In the genomic region with DNA sequence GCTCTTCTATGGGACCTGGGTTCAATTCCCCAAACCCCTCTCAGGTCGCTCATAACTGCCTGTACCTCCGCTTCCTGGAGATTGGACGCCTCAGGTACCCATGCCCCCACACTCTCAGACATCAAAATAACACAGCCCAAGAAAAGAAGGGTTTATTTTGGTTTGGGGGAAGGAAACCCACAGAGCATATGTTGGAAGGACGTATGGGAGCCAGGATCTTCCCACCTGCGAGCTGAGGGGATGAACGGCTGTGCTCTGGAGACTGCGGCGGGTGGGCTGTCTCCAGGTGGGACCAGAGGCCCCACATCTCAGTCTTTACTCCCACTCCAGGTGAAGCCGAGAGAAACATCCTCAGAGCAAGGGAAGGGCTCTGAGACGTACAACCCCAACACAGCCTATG, we compare ENCODE assay signal across 30 mouse cellular contexts. TPM values are rescaled to one million over a fixed set of nuclear protein-coding genes. Genes with fewer than 3 reads are reported as not detected.
DNase-seq lines count a peak whose midpoint lies in the region; ATAC-seq and TF ChIP-seq lines count a peak whose summit lies in the region.
"Had no signal": no experiment of that assay in that cellular context is flagged by ENCODE, and none has a peak within 500 bp of the region (broad histone marks: within the 10 kb centered on the region; RNA-seq: fewer than 3 reads in every experiment).

No protein-coding gene starts in this region.

- no peak overlapping the region for H3K4me2 ChIP-seq in liver, embryonic 11.5 days
- H3K4me2 ChIP-seq: embryonic facial prominence, embryonic 13.5 days; forebrain, embryonic 12.5 days; forebrain, embryonic 15.5 days; heart, embryonic 11.5 days; hindbrain, embryonic 12.5 days; hindbrain, embryonic 15.5 days had no signal

- peaks cover 1% of the 10 kb centered on the region; the same call in 1 of the 2 replicates for H3K4me1 ChIP-seq in cortical plate, adult 2 months (ENCODE audit: control insufficient read depth, insufficient read depth, low read length)
- peaks cover 5% of the 10 kb centered on the region for H3K4me1 ChIP-seq in liver, embryonic 11.5 days (replicated peaks; ENCODE audit: control insufficient read depth, insufficient read depth, low read length)

- no peak overlapping the region for H3K4me3 ChIP-seq in cortical plate, adult 2 months (ENCODE audit: insufficient read depth, low read length)
- H3K4me3 ChIP-seq in liver, embryonic 11.5 days (ENCODE audit: low read depth, low read length), result no peak overlapping the region
- H3K4me3 ChIP-seq: embryonic facial prominence, embryonic 10.5 days; embryonic facial prominence, embryonic 13.5 days; erythroblast, embryonic 14.5 days; forebrain, embryonic 12.5 days; forebrain, embryonic 15.5 days; hindbrain, embryonic 12.5 days; hindbrain, embryonic 15.5 days had no signal

- no peak overlapping the region for H3K9ac ChIP-seq in liver, embryonic 11.5 days (ENCODE audit: low read depth, low read length)
- H3K9ac ChIP-seq: embryonic facial prominence, embryonic 13.5 days; forebrain, embryonic 12.5 days; forebrain, embryonic 15.5 days; hindbrain, embryonic 12.5 days; hindbrain, embryonic 15.5 days had no signal

- no peak for TF ChIP-seq CTCF in cortical plate, adult 2 months (IDR thresholded peaks at IDR 0.05; ENCODE audit: extremely low read depth, insufficient read depth, low read length)

- no peak for ATAC-seq in liver, embryonic 11.5 days (replicated peaks; ENCODE audit: low FRiP score)
- ATAC-seq: forebrain, embryonic 15.5 days; Patski had no signal

- DNase-seq in frontal cortex, postnatal 36 days (ENCODE audit: low spot score in 2 of 2), result peak; percentile 24 to 55
- no peak for DNase-seq in frontal cortex, postnatal 14 days (ENCODE audit: low spot score in 2 of 2)
- DNase-seq in left cerebral cortex, postnatal 36 days (ENCODE audit: low spot score in 2 of 2), result peak; percentile 51 to 73
- no peak for DNase-seq in left cerebral cortex, postnatal 10 days (ENCODE audit: extremely low spot score in 1 of 2, low spot score in 2 of 2)
- DNase-seq in liver, embryonic 11.5 days (ENCODE audit: low spot score), result no peak
- DNase-seq: adrenal gland, postnatal 10 days; adrenal gland, postnatal 36 days; B cell, adult 2 months; cerebellum, adult 11 months; cerebellum, adult 2 months; cerebellum, adult 9-11 months; cerebellum, postnatal 25 days; embryo, embryonic 11 days; gastrocnemius, postnatal 10 days; gastrocnemius, postnatal 36 days; heart, adult 11 months had no signal

- 92% methylated on average over 10 of the region's 10 CpGs for WGBS in liver, embryonic 11.5 days

- intact Hi-C loops in left cerebral cortex, postnatal 36 days (cut with DNase I), result no loop called here
- intact Hi-C loops in left cerebral cortex, postnatal 10 days (cut with DNase I), result no loop called here

- TF ChIP-seq POLR2A in cortical plate, adult 2 months (IDR thresholded peaks at IDR 0.05; ENCODE audit: extremely low read depth, insufficient read depth, low read length), result no peak

- H3K27ac ChIP-seq in cortical plate, adult 2 months (ENCODE audit: insufficient read depth, low read length), result peak overlapping the region; percentile 76
- H3K27ac ChIP-seq in liver, embryonic 11.5 days (ENCODE audit: low read depth, low read length), result no peak overlapping the region
- H3K27ac ChIP-seq: embryonic facial prominence, embryonic 10.5 days; embryonic facial prominence, embryonic 13.5 days; forebrain, embryonic 12.5 days; forebrain, embryonic 15.5 days; hindbrain, embryonic 12.5 days; hindbrain, embryonic 15.5 days had no signal

- H3K36me3 ChIP-seq in liver, embryonic 11.5 days (ENCODE audit: control insufficient read depth, insufficient read depth, low read length), result peaks cover 41% of the 10 kb centered on the region

- no peaks in the 10 kb centered on the region for H3K9me3 ChIP-seq in liver, embryonic 11.5 days (ENCODE audit: control insufficient read depth, low read length)
- H3K9me3 ChIP-seq: embryonic facial prominence, embryonic 10.5 days; embryonic facial prominence, embryonic 13.5 days; forebrain, embryonic 12.5 days; forebrain, embryonic 15.5 days; G1E; hindbrain, embryonic 12.5 days; hindbrain, embryonic 15.5 days had no signal

- H3K27me3 ChIP-seq in liver, embryonic 11.5 days (replicated peaks; ENCODE audit: control insufficient read depth, insufficient read depth, low read length), result no peaks in the 10 kb centered on the region
- H3K27me3 ChIP-seq: embryonic facial prominence, embryonic 13.5 days; forebrain, embryonic 15.5 days; hindbrain, embryonic 15.5 days; Patski had no signal

RNA-seq across cellular contexts. Expression of a gene that starts 4.8 kb away (rescaled TPM):
- 100 to 1,000 TPM; 312 to 437 TPM for total RNA-seq in left cerebral cortex, postnatal 36 days (2021)
- 100 to 1,000 TPM; 168 to 176 TPM for total RNA-seq in left cerebral cortex, postnatal 10 days (2021)
- polyA plus RNA-seq in cortical plate, adult 2 months (2012; rRNA removed), result 931 and 1,007 TPM in 2 replicates
- 36.2 and 39.7 TPM in 2 replicates for polyA plus RNA-seq in liver, embryonic 11.5 days (2014; fragmentation: Nextera tagmentation; extraction: Ambion mirVana)

RNA-seq across cellular contexts. Expression of a gene that starts 11.1 kb away (rescaled TPM):
- total RNA-seq in left cerebral cortex, postnatal 36 days (2021), result 1 to 10 TPM in 1 of 2 experiments, under 1 TPM in 1; 0.91 to 1.8 TPM
- 1 to 10 TPM; 1.7 to 3.4 TPM for total RNA-seq in left cerebral cortex, postnatal 10 days (2021)
- 0.25 and 0.58 TPM in 2 replicates for polyA plus RNA-seq in cortical plate, adult 2 months (2012; rRNA removed)
- polyA plus RNA-seq in liver, embryonic 11.5 days (2014; fragmentation: Nextera tagmentation; extraction: Ambion mirVana), result 8.0 and 9.9 TPM in 2 replicates
- total RNA-seq: CH12.LX, G1E had no signal
- polyA plus RNA-seq: embryonic facial prominence, embryonic 10.5 days had no signal

RNA-seq across cellular contexts. Expression of a gene that starts 18.7 kb away (rescaled TPM):
- 10 to 100 TPM; 40.6 to 54.8 TPM for total RNA-seq in left cerebral cortex, postnatal 36 days (2021)
- 10 to 100 TPM; 46.5 to 46.9 TPM for total RNA-seq in left cerebral cortex, postnatal 10 days (2021)
- 57.9 and 63.4 TPM in 2 replicates for polyA plus RNA-seq in cortical plate, adult 2 months (2012; rRNA removed)
- polyA plus RNA-seq in liver, embryonic 11.5 days (2014; fragmentation: Nextera tagmentation; extraction: Ambion mirVana), result 23.0 and 23.6 TPM in 2 replicates

RNA-seq across cellular contexts. Expression of a gene that starts 23.8 kb away (rescaled TPM):
- 1,000 to 10,000 TPM; 1,215 to 1,406 TPM for total RNA-seq in left cerebral cortex, postnatal 36 days (2021)
- 100 to 1,000 TPM; 707 to 727 TPM for total RNA-seq in left cerebral cortex, postnatal 10 days (2021)
- 1,325 and 1,395 TPM in 2 replicates for polyA plus RNA-seq in cortical plate, adult 2 months (2012; rRNA removed)
- polyA plus RNA-seq in liver, embryonic 11.5 days (2014; fragmentation: Nextera tagmentation; extraction: Ambion mirVana), result 9.3 and 10.0 TPM in 2 replicates
- total RNA-seq: common myeloid progenitor, adult 5-6 weeks; hematopoietic stem cell, adult 5-6 weeks had no signal

RNA-seq across cellular contexts. Expression of a gene that starts 24.8 kb away (rescaled TPM):
- 10 to 100 TPM; 60.4 to 97.8 TPM for total RNA-seq in left cerebral cortex, postnatal 36 days (2021)
- 10 to 100 TPM; 65.2 to 75.1 TPM for total RNA-seq in left cerebral cortex, postnatal 10 days (2021)
- polyA plus RNA-seq in cortical plate, adult 2 months (2012; rRNA removed), result 171 and 184 TPM in 2 replicates
- 45.5 and 45.8 TPM in 2 replicates for polyA plus RNA-seq in liver, embryonic 11.5 days (2014; fragmentation: Nextera tagmentation; extraction: Ambion mirVana)

Comparison
In these comparisons a context has a peak if more than half of its experiments do, and no peak if none do; other contexts are left out.
1. DNase-seq: peak in frontal cortex, postnatal 36 days (2 of 2) and left cerebral cortex, postnatal 36 days (2 of 2); none in frontal cortex, postnatal 14 days (0 of 2), left cerebral cortex, postnatal 10 days (0 of 2) and liver, embryonic 11.5 days (single experiment).